Mouse (Mus musculus) Patski (cell line): ENCODE measurements around the gene Alox15. TPM values are rescaled to one million over a fixed set of nuclear protein-coding genes. Genes with fewer than 3 reads are reported as not detected.
"Not testable (repeated sequence)": the region's sequence is repeated elsewhere in the genome, so short reads cannot be mapped to it uniquely, and the experiment has no call there.

Experiments used
- ATAC-seq: fragments of 100-300 bp; one replicate; pipeline ENCODE4 v1.8.0; 2021
- CTCF ChIA-PET: fragments of 350-600 bp; sonication (Branson Sonifier 250); formaldehyde crosslinking; loops from one replicate; lab custom pipeline; 2022; ENCODE audit warnings: inconsistent platforms; lab: Charles Lee
- POLR2A ChIA-PET: fragments of 350-600 bp; sonication (Branson Sonifier 250); formaldehyde crosslinking; loops from one replicate; lab custom pipeline; 2022; ENCODE audit warnings: antibody characterized with exemption, inconsistent platforms; lab: Charles Lee
- DNase-seq: peaks from one replicate; pipeline ENCODE4 v3.0.0-alpha.2; 2011; ENCODE audit warnings: low read depth, low spot score
- H3K27me3 ChIP-seq: fragments of 371-371 bp; one replicate; pipeline ENCODE4 v1.5.1; 2021
- CTCF ChIP-seq: fragments of 100-300 bp; IDR thresholded peaks from one replicate; pipeline ENCODE4 v1.5.1; 2021
- in situ Hi-C: fragments of 300-500 bp; cut with MboI; formaldehyde crosslinking; loops from 3 replicates; pipeline ENCODE4 v1.11.1; 2018; ENCODE audit warnings: low pct_unique_long_range_greater_than_20kb, mixed read lengths
- polyA plus RNA-seq: library from polyadenylated mRNA; unstranded; gene quantifications from one replicate; pipeline ENCODE4 v1.2.3, GENCODE M21; 2021

The Alox15 gene
- polyA plus RNA-seq, result not detected

- H3K27me3 ChIP-seq, result peaks cover 72% of the 10 kb centered on the region
- TF ChIP-seq CTCF, result no peak
- ATAC-seq, result no peak
- in situ Hi-C loops, result no loop called here
- no peak for DNase-seq
- CTCF ChIA-PET, result interaction anchor here (1.2 kb wide), 1 partner anchor 17 kb away, joined by 4 read pairs; no protein-coding TSS in a partner anchor
- POLR2A ChIA-PET, result interaction anchor here (0.9 kb wide), 1 partner anchor 11 kb away, joined by 3 read pairs; no protein-coding TSS in a partner anchor
These were observed at the start of gene Alox15 for GRCm38 (mm10) chr11:70351868-70352267. Gene Alox15 (minus strand): TSS chr11:70352031.

- TF ChIP-seq CTCF, result no peak
- CTCF ChIA-PET, result interaction anchor here (0.9 to 1.6 kb wide), 2 partner anchors 8 to 13 kb away, joined by 3 to 4 read pairs; no protein-coding TSS in a partner anchor
- no peak for ATAC-seq
- POLR2A ChIA-PET, result no interaction called here
- DNase-seq, result no peak
- H3K27me3 ChIP-seq, result no peaks in the 10 kb centered on the region
- in situ Hi-C loops, result no loop called here
These were observed 37.6 kb upstream of the Alox15 start for GRCm38 (mm10) chr11:70389421-70389820.

DNA sequence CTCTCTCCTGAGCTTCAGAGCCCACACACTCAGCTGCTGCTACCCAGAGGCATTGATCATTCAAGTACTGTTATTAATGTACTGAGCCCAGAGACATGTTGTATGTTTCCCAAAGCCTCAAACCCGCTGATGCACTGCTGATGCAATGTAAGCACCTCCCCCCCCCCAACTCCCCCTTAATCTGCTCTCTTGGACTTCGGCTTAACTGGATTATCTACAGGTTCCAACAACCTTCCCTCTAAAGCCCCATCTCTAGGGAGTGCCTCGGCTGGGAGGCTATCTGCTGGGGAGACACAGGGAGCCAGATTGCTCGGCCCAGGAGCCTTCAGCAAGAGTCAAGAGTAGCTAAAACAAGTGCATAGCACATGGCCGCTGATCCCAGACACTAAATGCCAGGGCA, 35.6 kb upstream of the Alox15 start:
- ATAC-seq (no peak), DNase-seq (no peak)
- POLR2A ChIA-PET, result no interaction called here
- in situ Hi-C loops, result no loop called here
- TF ChIP-seq CTCF, result no peak
- CTCF ChIA-PET, result no interaction called here
- H3K27me3 ChIP-seq, result no peaks in the 10 kb centered on the region

DNA sequence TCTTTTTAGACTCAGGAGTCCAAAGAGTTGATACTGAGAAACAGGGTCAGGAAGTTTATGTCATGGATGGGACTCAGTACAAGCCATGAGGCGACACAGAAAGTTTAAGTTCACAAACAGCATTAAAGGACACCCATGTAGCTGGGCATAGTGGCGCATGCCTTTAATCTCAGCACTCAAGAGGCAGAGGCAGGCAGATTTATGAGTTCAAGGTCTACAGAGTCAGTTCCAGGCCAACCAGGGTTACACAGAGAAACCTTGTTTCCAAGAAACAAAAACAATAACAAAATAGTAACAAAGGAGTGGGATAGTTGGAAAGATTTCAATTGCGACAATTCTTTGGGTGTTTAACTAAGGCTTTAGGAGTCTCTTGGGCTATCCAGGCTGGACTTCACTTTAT, 32.3 kb upstream of the Alox15 start:
- H3K27me3 ChIP-seq, result no peaks in the 10 kb centered on the region
- CTCF ChIA-PET, result no interaction called here
- POLR2A ChIA-PET, result interaction anchor here (0.6 kb wide), 1 partner anchor 179 kb away, joined by 3 read pairs; no protein-coding TSS in a partner anchor
- ATAC-seq (no peak), DNase-seq (no peak)
- in situ Hi-C loops, result no loop called here
- no peak for TF ChIP-seq CTCF

DNA sequence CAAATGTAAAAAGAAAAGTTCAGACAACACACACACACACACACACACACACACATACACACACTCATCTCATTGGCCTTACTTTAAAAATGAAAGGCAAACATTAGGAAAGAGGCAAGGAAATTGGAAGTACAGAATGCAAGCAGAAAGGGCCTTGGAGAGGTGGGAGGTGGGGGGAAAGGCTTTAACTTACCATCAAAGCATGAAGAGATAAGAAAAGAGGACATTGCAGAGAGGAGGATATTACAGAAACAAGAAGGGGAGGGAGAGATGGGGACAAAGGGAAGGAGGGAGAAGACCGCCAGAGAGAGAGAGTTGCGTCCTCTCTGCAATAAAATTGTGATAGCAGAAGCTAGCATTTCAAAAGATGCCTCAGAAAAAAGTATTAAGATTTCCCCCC, 29.5 kb upstream of the Alox15 start:
- ChIA-PET CTCF (no interaction called here), POLR2A (no interaction called here)
- TF ChIP-seq CTCF, result no peak
- ATAC-seq (no peak), DNase-seq (no peak)
- no peaks in the 10 kb centered on the region for H3K27me3 ChIP-seq
- in situ Hi-C loops, result no loop called here

DNA sequence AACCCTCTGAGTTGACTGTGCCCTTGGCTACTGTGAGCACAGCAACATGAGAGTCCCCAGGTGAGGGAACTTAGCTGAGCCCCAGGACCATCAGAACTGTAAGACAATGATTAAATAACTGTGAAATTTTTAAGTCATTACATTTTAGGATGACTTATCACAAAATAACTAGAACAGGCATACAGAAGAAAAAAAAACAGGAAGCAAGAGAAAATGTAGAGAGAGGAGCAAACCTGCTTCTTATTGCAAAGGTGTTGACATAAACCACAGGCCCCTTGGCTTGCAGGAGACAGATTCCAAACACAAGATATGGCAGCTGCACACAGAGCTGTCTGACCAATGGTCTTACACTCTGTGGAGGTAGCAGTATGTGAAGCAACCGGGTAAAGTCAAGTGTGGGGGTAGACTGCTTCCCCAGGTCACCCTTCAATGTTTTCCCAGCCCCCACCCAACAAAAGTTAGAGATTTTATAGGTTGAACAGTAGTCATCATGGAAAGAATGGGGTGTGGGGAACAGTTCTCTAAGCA, 28.7 kb upstream of the Alox15 start:
- POLR2A ChIA-PET, result no interaction called here
- CTCF ChIA-PET, result no interaction called here
- TF ChIP-seq CTCF, result no peak
- DNase-seq (no peak), ATAC-seq (no peak)
- no peaks in the 10 kb centered on the region for H3K27me3 ChIP-seq
- in situ Hi-C loops, result no loop called here

GRCm38 (mm10) chr11:70376054-70376453, 24.2 kb upstream of the Alox15 start:
- peaks cover 20% of the 10 kb centered on the region for H3K27me3 ChIP-seq
- DNase-seq, result no peak
- in situ Hi-C loops, result no loop called here
- CTCF ChIA-PET, result no interaction called here
- POLR2A ChIA-PET, result no interaction called here
- no peak for TF ChIP-seq CTCF
- ATAC-seq, result no peak

GRCm38 (mm10) chr11:70374302-70374701, 22.5 kb upstream of the Alox15 start:
- ATAC-seq (no peak), DNase-seq (no peak)
- no peak for TF ChIP-seq CTCF
- POLR2A ChIA-PET, result no interaction called here
- in situ Hi-C loops, result no loop called here
- CTCF ChIA-PET, result interaction anchor here (0.9 kb wide), 1 partner anchor 25 kb away, joined by 3 read pairs; no protein-coding TSS in a partner anchor
- H3K27me3 ChIP-seq, result peaks cover 30% of the 10 kb centered on the region

- TF ChIP-seq CTCF, result no peak
- in situ Hi-C loops, result no loop called here
- DNase-seq (no peak), ATAC-seq (no peak)
- POLR2A ChIA-PET, result no interaction called here
- peaks cover 30% of the 10 kb centered on the region for H3K27me3 ChIP-seq
- CTCF ChIA-PET, result no interaction called here
These were observed 21.2 kb upstream of the Alox15 start for GRCm38 (mm10) chr11:70372849-70373557.

GRCm38 (mm10) chr11:70372396-70372795, 20.6 kb upstream of the Alox15 start:
- ATAC-seq (no peak), DNase-seq (no peak)
- ChIA-PET CTCF (no interaction called here), POLR2A (no interaction called here)
- H3K27me3 ChIP-seq, result peaks cover 30% of the 10 kb centered on the region
- no peak for TF ChIP-seq CTCF
- in situ Hi-C loops, result no loop called here

- POLR2A ChIA-PET, CTCF ChIA-PET, in situ Hi-C loops, DNase-seq, ATAC-seq: not testable (repeated sequence)
- H3K27me3 ChIP-seq, result peaks cover 16% of the 10 kb centered on the region
These were observed 16.8 kb upstream of the Alox15 start for GRCm38 (mm10) chr11:70368626-70369025.

- ATAC-seq, POLR2A ChIA-PET, DNase-seq, CTCF ChIA-PET, in situ Hi-C loops: not testable (repeated sequence)
- H3K27me3 ChIP-seq, result peaks cover 16% of the 10 kb centered on the region
These were observed 15.9 kb upstream of the Alox15 start for GRCm38 (mm10) chr11:70367701-70368100.
